Mouse (Mus musculus): ENCODE results near the gene Tekt3. TPM values are rescaled to one million over a fixed set of nuclear protein-coding genes. Genes with fewer than 3 reads are reported as not detected.

Gene Tekt3
- polyA plus RNA-seq, 1 experiment from 2014 or later: 0.12 TPM

GRCm38 (mm10) chr11:63128784-63129183 lies 67.3 kb downstream of the Tekt3 start, which contains the start of gene Pmp22:
Pmp22 (plus strand) TSS chr11:63128982.
- Histone ChIP-seq H3K4me1 (peaks cover 34% of the 10 kb centered on the region), H3K36me3 (no peaks in the 10 kb centered on the region), H3K27me3 (peaks cover 30% of the 10 kb centered on the region), H3K9me3 (no peaks in the 10 kb centered on the region), H3K4me2 (replicated peaks) (no peak within 1 kb of the TSS), H3K27ac (no peak within 1 kb of the TSS), H3K4me3 (no peak within 1 kb of the TSS), H3K9ac (no peak within 1 kb of the TSS)
- ATAC-seq (ENCODE audit: insufficient number of reproducible peaks, insufficient read depth, low FRiP score, low TSS enrichment): no peak
- 57% methylated on average over 2 of the region's 2 CpGs for WGBS

- H3K27ac ChIP-seq: no peak overlapping the region
- peaks cover 36% of the 10 kb centered on the region for H3K27me3 ChIP-seq
- peaks cover 36% of the 10 kb centered on the region for H3K4me1 ChIP-seq
- WGBS: 45% methylated on average over 9 of the region's 9 CpGs
- ATAC-seq (ENCODE audit: insufficient number of reproducible peaks, insufficient read depth, low FRiP score, low TSS enrichment): no peak
- H3K4me3 ChIP-seq: no peak overlapping the region
- no peak overlapping the region for H3K9ac ChIP-seq
- H3K9me3 ChIP-seq: no peaks in the 10 kb centered on the region
- H3K36me3 ChIP-seq: no peaks in the 10 kb centered on the region
- H3K4me2 ChIP-seq (replicated peaks): no peak overlapping the region
Observed at GRCm38 (mm10) chr11:63129375-63129774, 67.9 kb downstream of the Tekt3 start.

- H3K27ac ChIP-seq: no peak overlapping the region
- no peaks in the 10 kb centered on the region for H3K36me3 ChIP-seq
- peaks cover 37% of the 10 kb centered on the region for H3K27me3 ChIP-seq
- WGBS: 52% methylated on average over 12 of the region's 12 CpGs
- no peak overlapping the region for H3K4me3 ChIP-seq
- H3K4me1 ChIP-seq: peaks cover 37% of the 10 kb centered on the region
- no peak overlapping the region for H3K4me2 ChIP-seq (replicated peaks)
- ATAC-seq (ENCODE audit: insufficient number of reproducible peaks, insufficient read depth, low FRiP score, low TSS enrichment): no peak
- no peaks in the 10 kb centered on the region for H3K9me3 ChIP-seq
- no peak overlapping the region for H3K9ac ChIP-seq
Observed at GRCm38 (mm10) chr11:63129840-63130239, 68.4 kb downstream of the Tekt3 start.

GRCm38 (mm10) chr11:63130497-63130896 lies 69.0 kb downstream of the Tekt3 start:
- Histone ChIP-seq H3K4me2 (replicated peaks) (peak overlapping the region; percentile 90), H3K4me1 (peaks cover 44% of the 10 kb centered on the region), H3K4me3 (peak overlapping the region; percentile 58; the same call in 1 of the 2 replicates), H3K9ac (peak overlapping the region; percentile 85; the same call in 1 of the 2 replicates), H3K27me3 (peaks cover 37% of the 10 kb centered on the region), H3K27ac (no peak overlapping the region), H3K36me3 (no peaks in the 10 kb centered on the region), H3K9me3 (no peaks in the 10 kb centered on the region)
- WGBS: 49% methylated on average over 8 of the region's 8 CpGs
- no peak for ATAC-seq (ENCODE audit: insufficient number of reproducible peaks, insufficient read depth, low FRiP score, low TSS enrichment)

GRCm38 (mm10) chr11:63131001-63131692 lies 69.7 kb downstream of the Tekt3 start:
- peaks cover 44% of the 10 kb centered on the region for H3K4me1 ChIP-seq
- no peaks in the 10 kb centered on the region for H3K36me3 ChIP-seq
- H3K4me3 ChIP-seq: peak overlapping the region; percentile 58
- ATAC-seq (ENCODE audit: insufficient number of reproducible peaks, insufficient read depth, low FRiP score, low TSS enrichment): no peak
- H3K27me3 ChIP-seq: peaks cover 37% of the 10 kb centered on the region
- H3K4me2 ChIP-seq (replicated peaks): peak overlapping the region; percentile 90
- peak overlapping the region; percentile 95; the same call in 1 of the 2 replicates for H3K27ac ChIP-seq
- H3K9ac ChIP-seq: peak overlapping the region; percentile 85
- no peaks in the 10 kb centered on the region for H3K9me3 ChIP-seq
- WGBS: 4% methylated on average over 33 of the region's 33 CpGs

GRCm38 (mm10) chr11:63131693-63132040 lies 70.2 kb downstream of the Tekt3 start:
- Histone ChIP-seq H3K4me1 (peaks cover 46% of the 10 kb centered on the region), H3K9ac (peak overlapping the region; percentile 85), H3K9me3 (no peaks in the 10 kb centered on the region), H3K27ac (peak overlapping the region; percentile 95; the same call in 1 of the 2 replicates), H3K27me3 (peaks cover 37% of the 10 kb centered on the region), H3K4me3 (peak overlapping the region; percentile 58), H3K4me2 (replicated peaks) (peak overlapping the region; percentile 90), H3K36me3 (0 out of 2 replicates have a peak, but pooled peaks cover 2% of the 10 kb centered on the region)
- WGBS: 6% methylated on average over 11 of the region's 11 CpGs
- no peak for ATAC-seq (ENCODE audit: insufficient number of reproducible peaks, insufficient read depth, low FRiP score, low TSS enrichment)

- Histone ChIP-seq H3K27me3 (peaks cover 37% of the 10 kb centered on the region), H3K9ac (peak overlapping the region; percentile 85), H3K36me3 (0 out of 2 replicates have a peak, but pooled peaks cover 7% of the 10 kb centered on the region), H3K9me3 (no peaks in the 10 kb centered on the region), H3K27ac (peak overlapping the region; percentile 95), H3K4me3 (peak overlapping the region; percentile 58), H3K4me1 (peaks cover 49% of the 10 kb centered on the region), H3K4me2 (replicated peaks) (peak overlapping the region; percentile 90)
- peak; percentile 25 for ATAC-seq (ENCODE audit: insufficient number of reproducible peaks, insufficient read depth, low FRiP score, low TSS enrichment)
- under 1% methylated on average over 11 of the region's 11 CpGs for WGBS
Observed at GRCm38 (mm10) chr11:63132151-63132500, 70.7 kb downstream of the Tekt3 start.

- Histone ChIP-seq H3K27me3 (peaks cover 37% of the 10 kb centered on the region), H3K36me3 (0 out of 2 replicates have a peak, but pooled peaks cover 10% of the 10 kb centered on the region), H3K27ac (peak overlapping the region; percentile 95), H3K4me2 (replicated peaks) (peak overlapping the region; percentile 90), H3K9me3 (no peaks in the 10 kb centered on the region), H3K9ac (peak overlapping the region; percentile 85), H3K4me1 (peaks cover 51% of the 10 kb centered on the region), H3K4me3 (peak overlapping the region; percentile 58)
- WGBS: under 1% methylated on average over 65 of the region's 66 CpGs
- ATAC-seq (ENCODE audit: insufficient number of reproducible peaks, insufficient read depth, low FRiP score, low TSS enrichment): peak; percentile 38
Observed at GRCm38 (mm10) chr11:63132501-63133435, 71.3 kb downstream of the Tekt3 start.

GRCm38 (mm10) chr11:63134021-63134420 lies 72.6 kb downstream of the Tekt3 start:
- Histone ChIP-seq H3K9ac (no peak overlapping the region), H3K4me3 (peak overlapping the region; percentile 58; the same call in 1 of the 2 replicates), H3K4me1 (peaks cover 58% of the 10 kb centered on the region), H3K27ac (peak overlapping the region; percentile 70; the same call in 1 of the 2 replicates), H3K27me3 (peaks cover 37% of the 10 kb centered on the region), H3K9me3 (no peaks in the 10 kb centered on the region), H3K36me3 (peaks cover 17% of the 10 kb centered on the region; the same call in 1 of the 2 replicates), H3K4me2 (replicated peaks) (peak overlapping the region; percentile 90)
- 79% methylated on average over 5 of the region's 5 CpGs for WGBS
- ATAC-seq (ENCODE audit: insufficient number of reproducible peaks, insufficient read depth, low FRiP score, low TSS enrichment): no peak

- H3K27me3 ChIP-seq: peaks cover 28% of the 10 kb centered on the region
- peak overlapping the region; percentile 90 for H3K4me2 ChIP-seq (replicated peaks)
- H3K4me3 ChIP-seq: no peak overlapping the region
- no peak for ATAC-seq (ENCODE audit: insufficient number of reproducible peaks, insufficient read depth, low FRiP score, low TSS enrichment)
- peak overlapping the region; percentile 70 for H3K27ac ChIP-seq
- H3K36me3 ChIP-seq: peaks cover 17% of the 10 kb centered on the region; the same call in 1 of the 2 replicates
- H3K9me3 ChIP-seq: no peaks in the 10 kb centered on the region
- peaks cover 58% of the 10 kb centered on the region for H3K4me1 ChIP-seq
- no peak overlapping the region for H3K9ac ChIP-seq
- WGBS: 56% methylated on average over 15 of the region's 15 CpGs
Observed at GRCm38 (mm10) chr11:63134742-63135482, 73.5 kb downstream of the Tekt3 start.

GRCm38 (mm10) chr11:63135622-63136021 lies 74.2 kb downstream of the Tekt3 start:
- peaks cover 22% of the 10 kb centered on the region for H3K27me3 ChIP-seq
- WGBS: 2% methylated on average over 8 of the region's 8 CpGs
- peak overlapping the region; percentile 44; the same call in 1 of the 2 replicates for H3K9ac ChIP-seq
- peak overlapping the region; percentile 70 for H3K27ac ChIP-seq
- no peaks in the 10 kb centered on the region for H3K9me3 ChIP-seq
- H3K4me3 ChIP-seq: 0 out of 2 replicates have a peak overlapping the region, but pooled peaks have one; percentile 1
- peak; percentile 84 for ATAC-seq (ENCODE audit: insufficient number of reproducible peaks, insufficient read depth, low FRiP score, low TSS enrichment)
- peak overlapping the region; percentile 90 for H3K4me2 ChIP-seq (replicated peaks)
- peaks cover 17% of the 10 kb centered on the region; the same call in 1 of the 2 replicates for H3K36me3 ChIP-seq
- H3K4me1 ChIP-seq: peaks cover 56% of the 10 kb centered on the region

All from embryonic facial prominence, embryonic 12.5 days (tissue).